Mouse (Mus musculus) cerebellum, postnatal 36 days (tissue): ENCODE measurements around the gene Notch4.

ENCODE experiments used
- DNase-seq, 2 experiments: peaks; one replicate each; pipeline ENCODE4 v3.0.0; 2021 to 2022; ENCODE audit warnings: mixed read lengths in 2 of 2

The Notch4 gene

DNA sequence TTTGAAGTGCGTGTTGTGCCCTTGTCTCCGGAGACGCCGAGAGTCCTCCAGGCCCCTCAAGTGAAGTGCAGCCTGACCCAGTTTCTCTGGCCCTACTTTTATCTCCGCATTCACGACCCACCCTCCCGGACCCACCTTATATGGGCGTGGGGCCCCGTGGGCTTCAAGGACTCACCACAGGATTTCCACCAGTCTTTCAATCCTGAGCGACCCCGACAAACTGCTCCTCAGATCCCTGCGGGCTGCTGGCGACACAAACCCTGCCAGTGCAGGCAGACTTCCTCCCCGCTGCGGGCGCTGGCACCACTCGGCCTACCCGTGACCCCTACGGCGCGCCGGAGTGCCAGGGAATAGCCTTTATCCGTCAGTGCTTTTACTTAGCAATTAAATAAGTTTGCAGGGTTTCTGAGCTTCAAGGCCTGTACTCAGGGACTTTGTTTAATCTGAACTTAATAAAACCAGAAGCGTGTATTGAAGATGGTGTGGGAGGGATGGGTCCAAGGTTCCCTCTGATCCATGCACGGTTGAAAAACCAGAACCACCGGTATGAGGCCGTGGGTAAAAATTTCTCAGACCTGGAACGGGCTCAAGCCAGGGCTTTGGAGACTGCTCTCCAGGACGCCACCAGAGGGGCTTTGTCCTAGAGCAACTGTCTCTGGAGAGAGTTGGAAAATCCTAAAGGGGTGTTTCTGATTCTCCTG lies 64.0 kb downstream of the Notch4 start, which contains the start of gene Ppt2:
TSS of gene Ppt2 (minus strand) at position 568 of the 701 bp plus-strand sequence.
- peak; percentile 82 to 84 for DNase-seq

DNA sequence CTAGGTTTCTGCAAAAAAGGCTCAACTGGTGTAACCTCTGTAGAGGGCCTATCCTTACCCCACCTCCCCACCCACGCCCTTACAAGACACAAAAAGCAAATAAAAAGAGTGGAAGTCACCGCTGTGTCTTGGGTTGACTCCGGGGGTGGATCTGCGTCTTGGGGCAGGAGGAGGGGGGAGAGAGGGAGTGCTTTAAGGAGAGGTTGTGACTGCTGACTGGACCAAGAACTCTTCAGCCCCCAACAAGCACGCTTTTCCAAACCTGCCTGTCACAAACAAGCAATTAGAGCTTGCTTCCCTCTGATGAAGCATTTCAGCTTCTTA lies 64.5 kb downstream of the Notch4 start:
- DNase-seq, result no peak

DNA sequence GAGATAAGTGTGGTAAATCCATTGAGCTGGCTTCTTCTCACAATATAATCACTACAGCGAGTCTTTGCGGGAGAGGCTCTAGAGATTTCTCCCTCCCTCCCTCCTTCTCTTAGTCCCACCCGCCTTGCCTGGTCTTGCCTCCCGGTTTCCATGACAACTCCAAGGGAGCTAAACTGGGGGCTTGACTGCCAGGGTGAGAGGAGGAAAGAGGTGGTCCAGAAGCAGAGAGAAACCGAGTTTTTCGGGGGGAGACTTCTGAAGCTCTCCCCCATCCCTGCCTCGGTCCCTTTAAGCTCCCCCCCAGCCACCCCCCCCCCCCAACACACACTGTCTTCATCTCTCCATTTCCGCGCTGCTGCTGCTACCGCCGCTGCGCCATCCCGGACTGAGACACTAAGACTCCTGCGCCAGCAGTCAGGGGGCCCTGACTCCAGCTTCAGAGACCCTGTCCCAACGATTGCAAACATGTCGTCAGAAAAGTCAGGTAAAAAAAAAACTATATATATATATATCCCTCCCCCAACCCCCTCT lies 65.2 kb downstream of the Notch4 start, which contains the start of gene Prrt1:
TSS of gene Prrt1 (plus strand) at position 313 of the 531 bp plus-strand sequence.
- peak; percentile 58 to 63 for DNase-seq

DNA sequence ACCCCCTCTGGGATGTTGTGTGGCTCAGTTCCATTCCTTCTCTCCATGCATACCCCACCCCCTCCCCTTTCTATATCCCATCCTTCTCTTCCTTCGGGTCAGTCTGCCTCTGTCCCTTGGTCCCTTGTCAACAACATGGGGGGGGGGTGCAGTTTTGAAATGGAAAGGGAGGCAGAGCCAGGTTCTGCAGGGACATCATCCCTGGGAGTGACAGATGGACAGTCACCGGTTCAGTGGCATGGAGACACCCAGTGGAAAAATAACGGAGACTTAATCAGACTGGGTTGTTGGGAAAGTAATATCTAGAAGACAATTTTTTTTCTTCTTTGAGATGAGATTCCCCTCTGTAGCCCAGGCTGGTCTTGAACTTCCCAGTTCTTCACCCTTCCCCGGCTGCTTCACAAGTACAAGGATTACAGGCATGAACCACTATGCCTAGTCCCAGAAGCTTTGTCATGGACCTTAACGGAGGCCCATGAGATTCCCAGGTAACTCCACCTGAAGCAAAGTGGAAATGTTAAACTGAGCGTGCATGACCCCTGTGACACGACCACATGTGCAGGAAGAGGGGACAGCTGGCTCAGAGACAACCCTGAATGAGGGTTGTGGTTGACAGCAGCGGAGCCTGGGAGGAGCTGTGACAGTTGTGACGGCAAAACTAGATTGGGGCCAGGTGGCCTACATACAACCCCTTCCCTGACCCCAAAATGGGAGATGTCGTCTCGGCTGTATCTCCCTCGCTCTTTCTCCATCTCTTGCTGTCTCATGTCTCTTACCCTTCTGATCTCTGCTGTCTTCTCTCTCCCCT lies 65.9 kb downstream of the Notch4 start:
- DNase-seq, result peak; percentile 62 to 69

DNA sequence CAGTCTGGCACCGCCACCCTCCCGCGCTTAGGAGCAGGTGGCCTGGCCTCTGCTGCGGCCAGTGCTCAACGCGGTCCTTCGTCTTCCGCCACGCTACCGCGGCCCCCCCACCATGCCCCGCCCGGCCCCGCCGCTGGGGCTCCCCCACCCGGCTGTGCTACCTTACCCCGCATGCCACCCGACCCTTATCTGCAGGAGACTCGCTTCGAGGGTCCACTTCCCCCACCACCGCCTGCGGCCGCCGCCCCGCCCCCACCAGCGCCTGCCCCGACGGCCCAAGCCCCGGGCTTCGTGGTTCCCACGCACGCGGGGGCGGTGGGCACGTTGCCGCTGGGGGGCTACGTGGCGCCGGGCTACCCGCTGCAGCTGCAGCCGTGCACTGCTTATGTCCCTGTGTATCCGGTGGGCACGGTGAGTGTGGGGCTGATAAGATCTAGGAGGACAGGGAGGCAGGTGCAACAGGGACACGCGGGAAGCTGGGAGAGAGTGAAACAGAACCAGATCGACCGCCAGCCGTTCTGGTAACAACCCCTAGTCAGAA lies 66.8 kb downstream of the Notch4 start:
- DNase-seq, result peak; percentile 51 to 59

DNA sequence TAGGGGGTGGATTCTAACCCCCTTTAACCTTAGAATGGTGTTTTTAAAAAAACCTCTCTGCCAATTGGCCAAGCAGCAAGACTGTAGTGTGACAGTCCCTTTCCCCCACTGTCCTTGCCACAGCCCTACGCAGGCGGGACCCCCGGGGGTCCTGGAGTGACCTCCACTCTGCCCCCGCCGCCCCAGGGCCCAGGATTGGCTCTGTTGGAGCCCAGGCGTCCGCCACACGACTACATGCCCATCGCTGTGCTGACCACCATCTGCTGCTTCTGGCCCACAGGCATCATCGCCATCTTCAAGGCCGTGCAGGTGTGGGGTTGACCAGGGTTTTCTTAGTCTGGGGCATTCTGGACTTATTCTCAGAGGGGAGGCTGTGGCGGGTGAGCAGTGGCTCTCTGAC lies 67.6 kb downstream of the Notch4 start:
- DNase-seq, result peak; percentile 49 to 55

DNA sequence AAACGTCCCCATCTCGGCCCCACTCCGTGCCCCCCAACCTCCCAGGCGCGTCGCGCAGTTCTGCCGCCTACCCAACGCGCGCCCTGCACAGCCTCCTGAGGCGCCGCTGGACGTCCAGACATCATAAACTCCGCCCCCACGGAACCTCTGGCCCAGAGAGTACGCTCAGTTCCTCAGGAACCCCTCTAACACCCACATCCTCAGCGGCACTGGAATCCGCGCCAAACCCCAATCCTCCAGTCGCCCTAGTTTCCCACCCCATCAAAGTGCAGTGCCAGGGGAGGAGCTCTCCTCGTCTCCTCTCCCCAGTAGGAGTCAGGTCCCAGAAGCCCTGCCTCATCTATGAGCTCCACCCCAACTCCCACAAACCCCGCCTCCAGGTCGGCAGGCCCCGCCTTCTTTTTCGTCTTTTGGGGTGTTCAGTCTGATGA lies 68.2 kb downstream of the Notch4 start:
- peak; percentile 80 to 82 for DNase-seq

DNA sequence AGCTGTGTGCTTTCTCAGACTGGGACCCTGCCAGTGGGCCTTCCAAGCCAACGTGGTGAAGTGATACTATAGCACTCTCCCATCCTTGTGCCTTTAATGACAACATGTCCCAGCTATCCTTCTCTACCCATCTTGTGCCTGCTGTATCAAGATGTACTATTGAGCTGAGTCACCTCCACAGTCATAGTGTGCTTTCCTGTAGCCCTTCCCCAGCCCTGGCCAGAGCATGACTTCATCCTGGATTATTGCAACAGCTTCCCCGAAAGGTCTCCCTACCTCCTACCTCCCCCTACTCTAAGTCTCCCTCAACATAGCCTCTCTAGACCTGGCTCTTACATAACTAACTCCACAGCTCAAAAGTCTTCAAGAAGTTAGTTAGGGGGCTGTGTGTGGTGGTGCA lies 71.6 kb downstream of the Notch4 start:
- no peak for DNase-seq

DNA sequence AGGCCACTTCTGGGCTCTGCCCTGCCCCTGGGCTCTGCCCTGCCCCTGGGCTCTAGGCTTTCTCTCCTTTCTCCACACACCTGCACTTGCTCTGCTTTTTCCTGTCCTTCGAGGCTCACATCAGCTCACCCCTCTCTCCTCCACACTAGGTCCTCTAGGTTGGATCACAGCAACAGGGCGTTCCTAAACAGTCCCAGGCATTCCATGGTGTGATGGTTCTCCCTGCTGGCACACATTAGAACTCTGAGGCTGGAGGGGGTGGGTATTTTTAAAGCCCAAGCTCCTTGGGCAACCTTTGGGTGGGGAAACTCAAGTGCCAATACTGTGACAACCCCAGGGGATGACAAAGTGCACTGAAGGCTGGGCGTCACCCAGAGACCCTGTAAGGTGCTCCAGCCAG lies 73.4 kb downstream of the Notch4 start:
- DNase-seq, result no peak
